Mouse (Mus musculus) intestine, embryonic 16.5 days (tissue): ENCODE measurements around the gene Slc15a3. TPM values are rescaled to one million over a fixed set of nuclear protein-coding genes. Genes with fewer than 3 reads are reported as not detected.

ENCODE experiments used
- ATAC-seq: fragments of 200-750 bp; cut with Nextera tagmentation; 2 replicates; pipeline ENCODE4 v1.8.0; 2017; ENCODE audit warnings: moderate TSS enrichment, moderate library complexity
- H3K27ac ChIP-seq: fragments of 300-500 bp; sonication (generic); 2 replicates; pipeline ENCODE4 v1.5.1; 2014; ENCODE audit warnings: mild to moderate bottlenecking, low read length
- H3K27me3 ChIP-seq: fragments of 300-500 bp; sonication (generic); replicated peaks from 2 replicates; pipeline ENCODE4 v1.6.1; 2014; ENCODE audit warnings: low read length, control low read depth, mixed read lengths; ENCODE audit not compliant: control insufficient read depth, insufficient read depth
- H3K36me3 ChIP-seq: fragments of 300-500 bp; sonication (generic); 2 replicates; pipeline ENCODE4 v1.6.1; 2014; ENCODE audit warnings: low read length, control low read depth; ENCODE audit not compliant: control insufficient read depth, insufficient read depth
- H3K4me1 ChIP-seq: fragments of 300-500 bp; sonication (generic); 2 replicates; pipeline ENCODE4 v1.6.1; 2014; ENCODE audit warnings: low read length, control low read depth, mixed read lengths; ENCODE audit not compliant: control insufficient read depth, insufficient read depth
- H3K4me2 ChIP-seq: fragments of 300-500 bp; sonication (generic); 2 replicates; pipeline ENCODE4 v1.6.1; 2014; ENCODE audit warnings: low read depth, low read length, control low read depth
- H3K4me3 ChIP-seq: fragments of 300-500 bp; sonication (generic); 2 replicates; pipeline ENCODE4 v1.5.1; 2014; ENCODE audit warnings: mild to moderate bottlenecking, low read length
- H3K9ac ChIP-seq: fragments of 300-500 bp; sonication (generic); 2 replicates; pipeline ENCODE4 v1.6.1; 2014; ENCODE audit warnings: low read depth, low read length
- H3K9me3 ChIP-seq: fragments of 300-500 bp; sonication (generic); 2 replicates; pipeline ENCODE4 v1.6.1; 2016; ENCODE audit warnings: low read length, control low read depth; ENCODE audit not compliant: control insufficient read depth
- WGBS: fragments of 180-500 bp; shearing (Covaris S2); extraction: QIAGEN DNeasy Blood & Tissue Kit; methylation state at CpG from one replicate; pipeline ENCODE4 v1.1.7; 2014; 5-methylcytosine and 5-hydroxymethylcytosine counted together
- polyA plus RNA-seq: library from polyadenylated mRNA; unstranded; fragments of >200 nt; fragmentation: Nextera tagmentation; extraction: Ambion mirVana; gene quantifications from 2 replicates; pipeline ENCODE4 v1.2.1, GENCODE M21; 2015

Gene Slc15a3
- polyA plus RNA-seq, 1 experiment from 2014 or later = 0.56 TPM

DNA sequence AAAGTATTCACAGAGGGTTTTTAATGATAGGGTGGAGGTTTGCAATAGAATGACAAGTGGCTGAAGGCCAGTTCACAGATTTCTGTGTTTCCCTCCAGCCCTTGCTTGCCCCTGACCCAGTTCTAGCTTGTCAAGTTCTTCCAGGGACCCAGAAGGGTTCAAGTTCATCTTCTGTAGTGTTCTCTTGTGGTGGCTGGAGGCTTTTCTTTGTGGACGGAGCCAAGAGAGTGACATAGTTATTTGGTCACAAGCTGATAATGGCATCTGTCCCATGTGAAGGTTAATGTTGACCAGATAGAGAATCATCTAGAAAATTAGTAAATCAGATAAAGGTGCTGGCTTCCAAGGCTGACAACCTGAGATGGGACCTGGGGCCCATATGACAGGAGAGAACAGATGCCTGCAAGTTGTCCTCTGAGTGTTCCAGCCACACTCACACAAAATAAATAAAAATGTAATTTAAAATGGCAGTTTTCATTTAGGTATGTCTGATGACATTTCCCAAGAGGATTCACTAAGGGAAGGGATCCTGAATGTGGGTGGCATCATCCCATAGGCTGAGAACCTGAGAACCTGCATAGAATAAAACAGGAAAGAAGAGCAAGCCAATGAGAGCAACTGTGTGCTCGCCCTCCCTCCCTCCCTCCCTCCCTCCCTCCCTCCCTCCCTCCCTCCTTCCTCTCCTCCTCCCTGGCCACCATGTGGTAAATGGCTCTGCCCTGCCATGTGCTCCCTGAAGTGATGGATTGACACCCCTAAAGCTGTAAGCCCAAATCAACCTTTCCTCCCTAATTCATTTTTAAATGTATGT, 34.5 kb upstream of the Slc15a3 start:
- Histone ChIP-seq H3K27me3 (no peaks in the 10 kb centered on the region), H3K4me3 (no peak overlapping the region), H3K36me3 (no peaks in the 10 kb centered on the region), H3K9me3 (no peaks in the 10 kb centered on the region), H3K4me2 (no peak overlapping the region), H3K27ac (no peak overlapping the region), H3K9ac (no peak overlapping the region), H3K4me1 (no peaks in the 10 kb centered on the region)
- no peak for ATAC-seq
- 92% methylated on average over 2 of the region's 2 CpGs for WGBS

DNA sequence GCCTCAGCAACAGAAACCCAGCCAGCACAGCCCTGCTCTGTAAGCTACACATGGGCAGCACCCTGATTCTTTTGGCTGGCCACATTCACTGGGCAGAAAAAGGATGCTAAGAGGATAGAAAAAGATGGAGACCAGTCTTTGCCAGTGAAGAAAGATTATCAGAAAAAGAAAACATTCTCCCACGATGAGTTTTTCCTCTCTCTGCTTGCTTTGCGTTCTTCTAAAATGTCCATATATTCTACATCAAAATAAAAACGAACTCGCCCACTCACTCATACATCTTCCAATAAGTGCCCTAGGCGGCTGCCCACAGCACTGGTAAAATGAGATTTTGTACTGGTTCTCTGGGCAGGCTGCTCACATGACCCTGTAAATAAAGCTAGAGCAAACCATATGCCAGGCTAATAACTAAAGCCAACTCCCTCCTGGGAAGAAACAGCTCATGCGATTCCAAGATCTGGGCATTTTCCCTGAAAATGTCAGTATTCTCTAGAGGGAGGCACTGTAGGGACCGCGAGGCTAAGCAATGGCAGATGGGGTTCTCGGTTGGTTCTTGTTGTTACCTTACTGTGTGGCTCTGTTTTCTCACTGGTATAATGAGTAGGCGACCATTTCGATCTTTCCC, 33.8 kb upstream of the Slc15a3 start:
- Histone ChIP-seq H3K27ac (no peak overlapping the region), H3K36me3 (no peaks in the 10 kb centered on the region), H3K27me3 (no peaks in the 10 kb centered on the region), H3K9me3 (no peaks in the 10 kb centered on the region), H3K4me2 (no peak overlapping the region), H3K9ac (no peak overlapping the region), H3K4me3 (no peak overlapping the region), H3K4me1 (no peaks in the 10 kb centered on the region)
- no peak for ATAC-seq
- WGBS = 88% methylated on average over 11 of the region's 11 CpGs

DNA sequence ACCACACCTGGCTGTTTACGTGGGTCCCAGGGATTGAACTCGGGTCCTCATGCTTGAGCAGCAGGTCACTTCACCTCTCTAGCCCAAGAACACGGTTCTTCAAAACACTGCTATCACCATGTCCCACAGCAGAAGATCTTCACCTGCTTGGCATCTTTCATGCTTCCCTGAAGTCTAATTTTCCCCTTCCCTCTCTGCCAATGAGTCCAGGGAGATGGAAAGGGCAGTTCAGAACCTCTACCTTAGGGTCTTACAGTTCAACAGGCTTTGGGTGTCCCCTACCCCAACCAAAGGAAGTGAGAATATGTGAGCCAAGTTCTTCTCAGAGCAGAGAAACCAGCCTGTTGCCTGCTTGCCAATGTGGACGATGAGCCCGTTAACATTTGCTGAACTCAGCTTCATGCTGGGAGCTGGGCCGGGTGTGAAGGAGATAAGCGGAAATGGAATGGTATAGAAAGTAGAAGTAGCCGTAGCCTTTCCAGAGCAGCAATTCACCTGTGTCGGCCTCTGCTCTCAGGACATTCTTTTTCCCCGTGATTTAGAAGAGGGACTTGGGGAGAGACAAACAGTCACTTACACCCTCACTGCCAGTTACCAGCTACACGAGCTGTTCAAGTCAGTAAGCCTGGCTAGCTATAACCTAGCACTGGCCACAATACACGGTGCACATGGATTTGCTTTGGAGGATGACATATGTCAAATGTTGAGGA, 30.8 kb upstream of the Slc15a3 start:
- no peak overlapping the region for H3K4me3 ChIP-seq
- H3K4me1 ChIP-seq = no peaks in the 10 kb centered on the region
- H3K9me3 ChIP-seq = no peaks in the 10 kb centered on the region
- H3K27me3 ChIP-seq = no peaks in the 10 kb centered on the region
- H3K4me2 ChIP-seq = no peak overlapping the region
- WGBS = 85% methylated on average over 12 of the region's 12 CpGs
- H3K36me3 ChIP-seq = no peaks in the 10 kb centered on the region
- ATAC-seq = no peak
- H3K9ac ChIP-seq = no peak overlapping the region
- no peak overlapping the region for H3K27ac ChIP-seq

DNA sequence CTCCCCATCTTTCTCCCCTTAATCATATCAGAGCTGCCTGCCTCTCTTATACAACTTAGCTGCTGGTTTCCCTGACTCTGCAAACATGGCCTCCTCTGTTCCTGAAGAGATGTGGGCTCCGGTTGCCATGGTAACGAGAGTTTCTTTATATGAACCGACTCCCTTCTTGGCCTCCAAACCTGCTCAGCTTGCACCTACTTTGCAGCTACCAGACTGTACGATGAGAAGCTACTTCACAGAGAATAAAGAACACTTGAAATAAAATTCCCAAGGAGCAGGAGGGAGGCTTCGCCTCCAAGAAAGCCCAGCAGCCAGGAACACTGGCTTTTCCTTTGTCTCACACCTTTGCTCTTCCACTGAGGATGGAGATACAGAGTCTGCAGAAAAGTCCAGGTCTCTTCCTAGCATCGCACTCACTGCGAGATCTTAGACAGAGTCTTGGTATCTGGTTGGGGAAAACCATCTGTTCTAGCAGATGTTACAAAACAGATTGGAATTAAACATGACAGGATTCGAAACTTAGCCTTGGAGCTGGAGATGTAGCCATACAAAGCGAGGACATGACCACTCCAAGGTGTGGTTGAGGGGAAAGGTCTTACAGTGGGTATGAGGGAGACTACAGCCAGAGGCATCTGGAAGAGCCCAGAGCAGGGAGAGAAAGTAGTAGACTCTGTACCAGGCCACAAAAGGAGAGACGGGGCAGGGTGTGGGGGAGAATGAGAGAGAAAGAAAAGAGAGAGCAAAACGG, 29.9 kb upstream of the Slc15a3 start:
- no peak overlapping the region for H3K4me2 ChIP-seq
- no peaks in the 10 kb centered on the region for H3K36me3 ChIP-seq
- ATAC-seq = no peak
- 71% methylated on average over 11 of the region's 11 CpGs for WGBS
- H3K4me1 ChIP-seq = no peaks in the 10 kb centered on the region
- H3K27ac ChIP-seq = no peak overlapping the region
- H3K9me3 ChIP-seq = no peaks in the 10 kb centered on the region
- no peak overlapping the region for H3K9ac ChIP-seq
- H3K27me3 ChIP-seq = no peaks in the 10 kb centered on the region
- no peak overlapping the region for H3K4me3 ChIP-seq

DNA sequence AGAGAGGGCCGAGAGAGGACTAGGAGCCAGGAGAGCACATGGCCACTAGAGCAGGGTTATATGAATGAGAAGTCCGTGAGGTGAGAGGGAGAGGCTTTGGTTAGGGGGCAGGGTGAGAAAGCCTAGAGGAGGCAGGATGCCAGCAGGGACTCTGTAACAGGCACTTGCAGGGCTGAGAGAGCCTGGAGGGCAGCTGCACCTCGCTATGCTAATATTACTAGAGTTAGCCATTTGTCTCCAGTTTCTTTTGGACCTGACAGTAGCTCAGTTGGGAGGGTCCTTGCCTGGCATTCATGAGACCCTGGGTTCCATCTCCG, 29.4 kb upstream of the Slc15a3 start:
- H3K9ac ChIP-seq = no peak overlapping the region
- no peaks in the 10 kb centered on the region for H3K36me3 ChIP-seq
- H3K4me3 ChIP-seq = no peak overlapping the region
- 59% methylated on average over 4 of the region's 4 CpGs for WGBS
- no peaks in the 10 kb centered on the region for H3K9me3 ChIP-seq
- no peak for ATAC-seq
- H3K27me3 ChIP-seq = no peaks in the 10 kb centered on the region
- H3K4me2 ChIP-seq = no peak overlapping the region
- H3K27ac ChIP-seq = no peak overlapping the region
- H3K4me1 ChIP-seq = no peaks in the 10 kb centered on the region

DNA sequence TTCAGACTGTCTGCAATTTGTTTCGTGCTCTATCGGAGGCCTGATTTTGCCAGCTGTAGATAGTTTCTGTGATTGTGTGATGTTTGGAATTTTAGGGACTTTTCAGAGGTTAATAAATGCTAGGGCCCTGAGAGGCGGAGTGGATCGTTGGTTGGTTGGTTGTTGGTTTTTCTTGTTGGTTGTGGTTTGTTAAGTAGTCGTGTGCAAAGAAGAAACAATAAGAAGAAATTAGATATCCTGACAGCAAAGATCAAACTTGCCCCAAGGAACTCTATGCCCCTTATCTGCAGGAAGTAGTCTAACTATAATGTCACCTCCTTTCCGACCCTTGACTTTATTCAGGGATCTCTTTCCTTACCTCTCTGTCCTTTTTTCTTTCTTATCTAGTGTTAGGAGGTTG, 28.1 kb upstream of the Slc15a3 start:
- ATAC-seq = no peak
- Histone ChIP-seq H3K9ac (no peak overlapping the region), H3K27ac (no peak overlapping the region), H3K4me2 (no peak overlapping the region), H3K4me3 (no peak overlapping the region), H3K9me3 (no peaks in the 10 kb centered on the region), H3K36me3 (no peaks in the 10 kb centered on the region), H3K27me3 (no peaks in the 10 kb centered on the region), H3K4me1 (no peaks in the 10 kb centered on the region)
- 82% methylated on average over 6 of the region's 6 CpGs for WGBS

DNA sequence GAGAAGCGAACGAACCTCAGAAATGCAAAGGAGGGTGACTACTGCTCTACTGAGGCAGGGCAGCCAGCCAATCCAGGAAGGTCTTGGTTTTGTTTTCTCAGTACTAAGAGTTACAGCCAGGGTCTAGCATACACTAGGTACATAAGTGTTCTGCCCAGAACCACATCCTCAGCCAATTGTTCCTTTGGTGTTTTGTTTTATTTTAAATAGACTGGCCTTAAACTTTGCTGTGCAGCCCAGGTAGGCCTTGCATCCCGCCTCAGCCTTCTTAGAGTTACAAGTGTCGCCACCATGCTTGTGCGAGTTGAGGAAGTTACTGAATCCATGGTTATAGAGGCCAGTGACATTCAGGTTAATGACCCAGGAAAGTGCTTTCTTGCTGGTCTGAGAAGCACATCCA, 26.5 kb upstream of the Slc15a3 start:
- Histone ChIP-seq H3K36me3 (no peaks in the 10 kb centered on the region), H3K9ac (no peak overlapping the region), H3K9me3 (no peaks in the 10 kb centered on the region), H3K4me1 (no peaks in the 10 kb centered on the region), H3K4me2 (no peak overlapping the region), H3K4me3 (no peak overlapping the region), H3K27me3 (no peaks in the 10 kb centered on the region), H3K27ac (no peak overlapping the region)
- ATAC-seq = no peak
- WGBS = 96% methylated on average over 5 of the region's 5 CpGs

DNA sequence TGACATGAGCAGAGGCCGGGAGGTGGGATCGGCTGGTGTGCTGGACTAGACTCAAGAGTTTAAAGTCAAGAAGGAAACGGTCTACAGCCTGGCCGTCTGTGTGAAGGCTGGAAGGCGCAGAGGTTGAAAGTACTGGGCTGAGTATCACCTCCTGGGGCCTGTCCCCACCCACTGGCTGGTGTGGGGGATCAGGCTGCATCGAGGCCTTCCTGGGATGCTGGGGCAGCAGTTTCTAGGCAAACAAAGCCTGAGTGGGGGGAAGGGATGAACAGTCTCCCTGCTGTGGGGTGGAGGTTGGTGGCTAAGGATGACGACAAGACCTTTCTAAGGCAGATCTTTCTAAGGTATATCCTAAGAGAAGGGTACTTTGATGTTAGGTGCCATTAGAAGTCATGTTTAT, 25.6 kb upstream of the Slc15a3 start:
- 65% methylated on average over 7 of the region's 7 CpGs for WGBS
- ATAC-seq = no peak

DNA sequence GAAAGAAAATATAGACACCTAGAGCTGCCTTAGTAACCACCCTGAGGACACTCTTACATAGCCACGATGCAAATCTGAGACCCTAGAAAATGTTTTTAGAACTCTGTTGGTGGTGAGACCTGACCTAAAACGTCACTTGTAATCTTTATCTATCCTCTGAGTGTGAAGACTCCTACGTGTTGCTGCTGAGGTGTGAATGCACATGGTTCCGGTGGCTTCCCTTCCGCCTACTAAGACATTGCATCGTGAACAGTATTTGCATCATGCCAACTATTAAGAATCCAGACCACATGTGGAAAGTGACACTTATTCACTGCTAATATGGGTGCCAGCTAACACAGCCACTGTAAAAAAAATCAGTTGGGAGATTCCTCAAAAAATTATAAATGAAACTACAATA, 23.7 kb upstream of the Slc15a3 start:
- Histone ChIP-seq H3K4me3 (no peak overlapping the region), H3K27ac (no peak overlapping the region), H3K36me3 (no peaks in the 10 kb centered on the region), H3K4me1 (peaks cover 6% of the 10 kb centered on the region; the same call in 1 of the 2 replicates), H3K27me3 (no peaks in the 10 kb centered on the region), H3K4me2 (no peak overlapping the region), H3K9me3 (no peaks in the 10 kb centered on the region), H3K9ac (no peak overlapping the region)
- WGBS = 79% methylated on average over 6 of the region's 6 CpGs
- no peak for ATAC-seq

More for the DNA sequence above, 25.6 kb upstream of the Slc15a3 start:
- Histone ChIP-seq H3K36me3 (no peaks in the 10 kb centered on the region), H3K4me1 (peaks cover 6% of the 10 kb centered on the region; the same call in 1 of the 2 replicates), H3K27ac (no peak overlapping the region), H3K9me3 (no peaks in the 10 kb centered on the region), H3K27me3 (no peaks in the 10 kb centered on the region), H3K9ac (no peak overlapping the region), H3K4me3 (no peak overlapping the region), H3K4me2 (no peak overlapping the region)
